Mouse (Mus musculus): ENCODE measurements around the gene Zfp3.

Zfp3 gene

DNA sequence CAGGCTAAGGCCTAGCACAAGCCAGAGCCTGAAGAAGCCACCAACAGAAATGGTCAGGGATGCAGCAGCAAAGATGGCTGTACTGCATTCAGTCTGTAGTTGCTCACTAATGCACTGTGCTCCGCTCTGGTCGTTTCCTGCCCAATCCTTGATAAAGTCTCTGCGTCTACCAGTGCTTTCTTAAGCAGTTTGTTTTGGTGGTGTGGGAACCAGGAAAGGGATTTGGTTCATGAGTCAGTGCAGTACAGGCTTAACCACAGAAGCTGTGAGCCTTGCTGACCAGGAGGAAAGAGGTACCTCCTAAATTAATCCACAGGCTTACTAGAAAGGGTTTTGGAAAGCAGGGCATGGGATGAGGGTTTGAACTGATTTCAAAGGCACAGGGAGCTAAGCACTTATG, 44.1 kb downstream of the Zfp3 start:
- no peak for DNase-seq

DNA sequence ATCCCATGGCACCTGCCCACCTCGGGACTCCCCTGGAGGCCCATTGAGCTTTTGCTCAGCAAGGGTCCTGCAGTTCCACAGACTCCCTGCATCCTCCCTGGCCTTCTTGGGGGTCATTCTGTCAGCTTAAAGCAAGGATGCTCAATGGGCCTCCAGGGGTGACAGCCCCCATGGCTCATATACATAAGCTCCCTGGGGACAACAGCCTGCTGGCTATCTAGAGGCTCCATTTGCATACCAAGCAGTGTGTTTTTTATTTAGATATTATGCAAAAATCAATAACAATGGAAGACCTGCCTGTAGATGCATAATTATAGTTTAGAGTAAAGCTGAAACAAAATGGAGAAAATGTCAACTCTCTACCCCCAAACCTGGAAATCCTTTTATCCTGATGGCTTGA, 45.0 kb downstream of the Zfp3 start:
- no peak for DNase-seq

DNA sequence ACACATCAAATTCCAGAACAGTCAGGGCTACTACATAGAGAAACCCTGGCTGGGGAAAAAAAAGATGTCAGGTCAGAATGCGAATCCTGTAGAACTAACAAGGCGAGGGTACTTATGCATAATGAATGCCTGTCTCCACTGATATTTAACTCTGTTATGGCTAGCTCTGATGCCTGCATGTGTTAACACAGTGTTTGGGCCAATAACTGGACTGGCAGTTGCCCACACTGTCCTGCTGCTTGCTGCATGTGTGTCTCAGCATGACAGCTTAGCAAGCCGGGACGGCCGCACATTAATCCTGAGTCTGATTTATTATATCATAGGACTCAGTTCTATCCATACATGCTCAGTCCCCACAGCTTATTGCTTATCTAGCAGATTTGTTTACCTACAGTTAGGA, 47.0 kb downstream of the Zfp3 start:
- no peak for DNase-seq

DNA sequence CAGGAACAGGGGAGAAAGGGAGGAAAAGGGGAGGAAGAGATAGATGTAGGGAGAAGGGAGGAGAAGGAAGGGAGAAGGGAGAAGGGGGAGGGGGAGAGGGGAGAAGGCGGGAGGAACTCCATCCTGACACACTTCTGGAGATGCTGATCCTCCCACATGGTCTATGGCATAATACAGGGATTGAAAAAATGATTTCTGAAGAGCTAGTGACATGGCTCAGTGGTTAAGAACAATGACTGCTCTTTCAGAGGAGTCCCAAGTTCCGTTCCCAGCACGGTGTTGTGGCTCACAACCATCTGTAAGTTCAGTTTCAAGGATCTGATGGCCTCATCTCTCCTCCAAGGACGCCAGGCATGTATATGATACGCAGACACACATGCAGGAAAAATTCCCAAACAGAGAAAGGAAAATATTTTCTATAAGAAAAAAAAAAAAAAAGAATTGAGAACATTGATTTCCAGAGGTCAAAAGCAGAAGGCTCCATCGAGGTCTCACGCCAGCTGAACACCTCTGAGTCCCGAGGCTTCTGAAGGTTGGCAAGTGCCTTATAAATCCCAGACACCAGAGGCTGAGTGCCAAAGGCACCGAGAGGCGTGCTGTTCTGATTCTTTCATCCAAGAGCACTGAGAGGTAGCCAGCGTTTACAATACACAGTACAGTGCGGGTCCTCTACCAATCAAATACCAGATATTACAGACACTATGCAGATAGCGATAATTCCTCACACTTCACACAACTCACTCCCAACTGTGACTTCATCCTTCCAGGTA, 47.6 kb downstream of the Zfp3 start:
- no peak for DNase-seq

DNA sequence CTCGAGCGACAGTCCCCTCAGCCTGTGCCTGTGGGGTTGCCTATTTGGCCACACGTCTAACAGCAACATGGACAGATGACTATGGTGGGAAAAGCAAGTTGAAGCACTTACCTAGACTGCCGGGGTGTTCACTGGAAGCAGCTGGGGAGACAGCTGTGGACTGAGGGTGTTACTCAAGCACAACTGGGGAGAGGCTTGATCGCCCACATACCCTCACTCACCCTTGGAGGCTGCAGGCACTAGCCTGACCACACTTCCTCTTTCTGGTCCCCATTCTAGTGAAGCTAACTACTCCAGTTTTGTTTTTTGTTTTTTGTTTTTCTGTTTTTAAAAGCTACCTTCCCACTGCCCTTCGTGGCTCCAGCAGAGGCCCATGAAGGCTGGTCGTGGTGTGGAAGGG, 48.4 kb downstream of the Zfp3 start, which contains the start of gene Scimp:
Gene Scimp (minus strand): TSS at position 222 of the 400 bp plus-strand sequence.
- no peak for DNase-seq

DNA sequence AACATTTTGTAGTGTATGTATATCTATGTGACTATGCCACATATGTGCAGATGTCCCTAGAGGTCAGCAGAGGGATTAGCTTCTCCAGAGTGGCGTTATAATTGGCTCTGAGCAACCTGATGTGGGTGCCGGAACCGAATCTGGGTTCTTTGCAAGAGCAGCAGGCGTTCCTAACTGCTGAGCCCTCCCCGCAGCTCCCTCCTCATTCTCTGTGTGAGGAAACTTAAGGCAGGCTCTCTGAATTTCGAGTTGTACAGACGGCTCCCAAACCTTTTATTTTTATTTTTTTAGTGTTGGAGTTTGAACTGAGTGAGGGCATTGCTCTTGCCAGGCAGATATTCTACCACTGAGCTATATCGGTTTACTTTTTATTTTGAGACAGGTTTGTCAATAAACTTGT, 51.1 kb downstream of the Zfp3 start:
- no peak for DNase-seq

DNA sequence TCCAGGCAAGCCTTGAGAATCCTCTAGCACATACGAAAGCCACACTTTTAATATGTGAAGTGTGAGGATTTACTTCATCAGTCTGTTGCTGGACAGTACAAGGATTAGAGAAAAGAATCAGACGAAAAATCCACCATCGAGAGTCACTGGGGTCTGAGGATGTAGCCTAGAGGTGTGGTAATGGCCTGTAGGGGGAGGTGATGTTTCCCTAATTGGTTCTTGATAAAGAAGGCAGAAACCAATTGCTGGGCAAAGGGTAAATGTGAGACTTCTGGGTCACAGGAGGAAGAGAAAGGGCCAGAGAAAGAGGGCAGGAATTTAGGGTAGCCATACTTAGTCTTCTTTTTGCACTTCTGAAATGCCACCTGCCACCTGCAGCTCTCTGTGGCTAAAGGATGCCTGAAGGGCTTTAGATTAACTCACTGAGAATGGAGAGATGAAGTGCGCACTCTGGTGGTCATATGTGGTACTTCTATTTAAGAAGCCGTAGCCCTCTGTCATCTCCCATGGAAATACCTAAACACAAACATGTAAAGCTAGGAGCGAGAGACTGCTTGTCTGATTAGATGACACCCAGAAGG, 51.6 kb downstream of the Zfp3 start:
- peak; percentile 36 to 45 for DNase-seq

DNA sequence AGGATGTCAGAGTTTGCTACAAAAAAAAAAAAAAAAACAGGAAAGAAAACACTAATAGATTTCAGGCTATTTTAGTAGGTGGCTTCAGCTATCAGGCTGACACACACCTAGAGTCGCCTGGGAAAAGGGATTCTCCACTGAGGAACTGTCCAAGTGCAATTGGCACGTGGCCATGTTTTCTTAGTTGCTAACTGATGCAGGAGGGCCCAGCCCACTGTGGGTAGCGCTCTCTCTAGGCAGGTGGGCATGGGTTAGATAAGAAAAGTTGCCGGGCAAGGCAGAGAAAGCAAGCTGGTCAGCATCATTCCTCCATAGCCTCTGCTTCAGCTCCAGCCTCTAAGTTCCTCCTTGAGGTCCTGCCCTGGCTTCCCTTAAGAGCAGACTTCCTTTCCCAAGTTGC, 52.8 kb downstream of the Zfp3 start:
- no peak for DNase-seq

DNA sequence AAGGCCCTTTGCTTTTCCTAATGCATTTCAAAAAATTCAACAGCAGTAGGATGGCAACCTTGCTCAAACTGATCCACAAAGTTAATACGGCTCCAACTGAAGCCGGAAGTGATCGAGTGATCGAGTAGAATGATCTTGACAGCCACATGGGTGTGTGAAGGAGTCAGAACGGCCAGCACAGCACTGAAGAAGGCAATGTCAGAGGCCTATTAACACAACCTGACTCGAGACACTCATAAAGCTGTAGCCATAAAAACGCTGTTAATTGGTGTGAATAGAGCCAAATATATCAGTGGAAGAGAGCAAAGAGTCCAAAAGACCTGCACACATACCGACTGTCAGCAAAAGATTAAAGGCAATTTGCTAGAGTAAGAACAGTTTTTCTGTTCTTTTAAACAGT, 56.1 kb downstream of the Zfp3 start:
- no peak for DNase-seq

DNA sequence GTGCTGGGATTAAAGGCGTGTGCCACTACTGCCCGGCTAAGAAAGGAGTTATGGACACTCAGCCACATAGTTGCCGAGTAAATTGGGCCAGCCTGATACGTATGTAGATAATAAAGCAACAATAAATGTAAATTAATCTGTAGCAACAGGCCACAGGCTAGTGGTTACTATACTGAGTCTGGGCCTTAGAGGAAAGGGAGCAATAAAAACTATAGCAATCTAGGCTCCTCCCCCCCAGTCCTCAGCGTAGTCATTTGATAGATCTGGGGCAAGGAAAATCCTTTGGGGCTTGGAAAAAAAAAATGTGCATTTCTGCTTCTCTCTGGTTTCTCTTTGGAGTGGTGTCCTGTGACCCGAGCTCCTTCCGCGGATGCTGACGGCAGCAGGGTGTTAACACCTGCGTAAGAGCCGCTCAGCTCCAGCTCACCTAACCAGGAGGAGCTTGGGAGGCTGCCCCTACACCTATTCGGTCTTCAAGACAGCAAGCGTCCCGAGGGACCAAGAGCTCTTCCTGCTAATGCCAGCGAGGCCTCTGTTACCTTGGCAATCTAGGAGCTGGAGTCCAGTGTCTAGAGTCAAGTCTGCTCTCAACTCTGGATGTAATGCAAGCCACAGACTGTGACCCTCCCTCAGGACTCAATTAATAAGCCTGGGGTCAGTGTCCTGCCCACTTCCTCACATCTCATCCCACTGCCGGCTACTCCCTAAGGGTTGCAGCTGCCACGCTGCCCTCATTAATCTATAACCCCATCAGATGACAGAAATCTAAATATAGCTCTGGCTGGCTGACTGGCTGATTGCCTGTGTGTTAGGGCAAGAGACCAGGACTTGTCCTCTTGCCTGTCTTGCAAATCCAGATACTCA, 58.0 kb downstream of the Zfp3 start:
- no peak for DNase-seq
